Mouse (Mus musculus) induced T-regulatory cell, adult 2 months (primary cell): ENCODE measurements around the gene Aknad1.
A peak's percentile ranks its signal among the peaks of the same experiment; 100 is the strongest.

Experiments
- DNase-seq: peaks from one replicate; pipeline ENCODE4 v3.0.0-alpha.2; 2012; ENCODE audit warnings: low read depth

The Aknad1 gene

DNA sequence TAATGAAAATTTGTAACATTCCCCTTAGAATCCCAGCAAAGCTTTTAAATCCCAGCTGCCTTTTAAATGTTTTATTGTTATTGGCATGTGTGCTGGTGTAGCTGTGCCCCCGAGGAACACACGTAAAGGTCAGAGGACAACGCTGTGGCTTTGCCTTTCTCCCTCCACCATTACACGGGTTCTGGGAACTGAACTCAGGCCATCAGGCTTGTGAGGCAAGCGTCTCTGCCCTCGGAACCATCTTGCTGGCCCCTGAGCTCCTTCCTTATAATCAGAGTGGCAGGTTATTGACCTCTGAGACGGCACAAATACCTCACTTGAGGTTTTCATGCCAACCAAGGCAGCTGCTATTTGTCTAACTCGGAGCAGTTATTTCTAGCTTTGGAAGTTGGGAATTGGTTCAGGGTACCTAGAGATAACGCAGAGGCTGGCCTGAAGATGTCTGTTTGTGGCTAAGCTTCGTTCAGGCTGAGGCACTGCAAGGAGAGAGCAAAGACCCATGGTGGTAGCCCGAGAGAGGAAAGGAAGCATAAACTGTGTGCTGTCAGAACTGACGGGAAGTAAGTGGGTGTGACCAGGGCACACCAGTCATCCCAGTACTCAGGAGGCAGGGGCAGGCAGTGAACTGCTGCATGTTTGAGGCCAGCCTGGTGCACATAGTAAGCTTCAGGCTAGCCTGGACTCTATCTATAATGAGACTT is 48.4 kb downstream of the Aknad1 start:
- peak; percentile 46 for DNase-seq

DNA sequence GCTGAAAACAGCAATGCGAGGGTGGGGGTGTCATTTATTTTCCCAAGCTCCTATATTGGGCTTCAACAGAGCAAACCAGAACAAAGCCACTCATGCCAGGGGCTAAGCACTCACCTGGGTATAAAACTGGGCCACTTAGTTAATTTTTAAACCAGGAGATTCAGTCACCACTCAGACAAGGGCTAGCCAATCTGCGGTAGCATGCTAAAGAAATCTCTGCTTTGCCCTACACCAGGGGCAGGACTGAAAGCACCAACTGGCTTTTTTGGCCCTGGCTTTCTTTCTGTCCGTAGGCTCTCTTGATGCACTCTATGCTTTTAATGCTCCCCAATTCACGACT is 49.0 kb downstream of the Aknad1 start:
- DNase-seq = no peak

DNA sequence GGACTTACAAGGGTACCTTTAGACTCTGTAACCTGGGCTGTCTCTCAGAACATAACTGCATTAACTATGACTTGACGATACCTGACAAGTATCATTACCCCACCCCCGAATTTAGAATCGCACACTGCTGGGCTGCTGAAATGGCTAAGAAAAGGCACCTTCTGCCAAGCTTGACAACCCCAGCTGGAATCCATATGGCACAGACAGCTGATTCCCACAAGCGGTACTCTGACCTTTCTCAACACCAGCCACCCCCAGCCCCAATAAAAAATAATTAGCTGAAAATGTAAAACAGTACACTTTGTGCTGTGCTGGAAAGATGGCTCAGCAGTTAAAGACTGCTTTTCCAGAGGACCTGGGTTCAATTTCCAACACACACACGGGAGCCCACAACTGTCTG is 49.8 kb downstream of the Aknad1 start:
- no peak for DNase-seq

DNA sequence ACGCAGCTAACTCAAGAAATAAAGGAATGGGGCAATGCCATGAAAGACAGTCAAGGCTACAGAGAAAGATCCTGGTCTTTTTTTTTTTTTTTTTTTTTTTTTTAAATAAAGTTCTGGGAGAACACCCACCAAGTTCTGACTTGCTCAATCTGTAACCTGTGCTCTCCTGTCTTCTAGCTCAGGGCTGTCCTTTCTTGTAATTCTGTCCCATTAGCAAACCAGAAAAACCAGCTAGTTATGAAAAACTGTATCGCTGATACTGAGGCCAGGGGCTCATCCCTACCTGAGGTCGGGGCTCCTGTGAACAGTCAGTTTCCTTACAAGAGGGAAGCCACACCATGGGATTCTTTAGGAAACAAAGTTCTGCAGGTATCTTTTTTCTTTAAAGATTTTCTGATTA is 51.0 kb downstream of the Aknad1 start:
- DNase-seq = no peak

DNA sequence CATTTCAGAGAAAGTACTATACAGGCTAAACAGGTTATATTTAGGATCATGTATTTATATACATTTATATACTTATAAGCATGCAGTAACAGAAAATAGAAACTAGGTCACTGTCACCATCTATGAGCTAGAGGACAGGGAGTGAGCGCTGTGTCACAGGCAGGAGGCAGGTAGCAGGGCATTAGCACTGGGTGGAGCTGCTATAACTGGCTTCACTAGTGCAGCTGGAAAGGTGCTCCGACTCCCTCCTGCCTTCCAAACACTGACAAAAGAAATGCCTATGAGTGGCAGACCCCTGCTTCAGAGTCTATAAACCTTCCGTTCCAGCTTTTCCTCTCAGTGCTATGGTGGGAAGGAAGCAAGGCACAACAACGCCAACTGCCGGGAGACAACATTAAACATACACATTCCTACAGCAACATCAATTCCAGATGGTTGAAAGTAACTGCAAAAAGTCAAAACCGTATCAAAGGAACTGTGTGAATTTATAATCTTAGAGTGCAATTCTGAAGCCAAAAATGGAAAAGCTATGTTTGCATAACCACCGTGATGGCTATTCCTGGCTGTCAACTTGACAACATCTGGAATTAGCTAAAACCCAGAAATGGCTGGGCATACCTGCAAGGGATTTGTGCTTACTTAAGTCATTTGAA is 51.7 kb downstream of the Aknad1 start:
- DNase-seq = no peak

DNA sequence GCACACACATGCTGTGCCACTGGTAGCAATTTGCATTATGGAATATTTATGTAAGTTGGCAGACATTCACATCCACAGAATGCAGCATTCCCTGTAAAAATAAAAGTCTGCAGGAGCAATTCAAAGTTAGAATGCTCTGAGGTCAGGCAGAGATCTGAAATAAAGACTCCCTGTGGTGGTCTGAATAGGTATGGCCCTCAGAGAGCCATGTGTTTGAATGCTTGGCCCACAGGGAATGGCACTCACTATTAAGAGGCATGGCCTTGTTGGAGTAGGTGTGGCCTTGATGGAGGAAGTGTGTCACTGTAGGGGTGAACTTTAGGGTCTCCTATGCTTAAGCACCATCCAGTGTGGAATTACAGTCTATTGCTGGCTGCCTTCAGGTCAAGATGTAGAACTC is 53.0 kb downstream of the Aknad1 start:
- DNase-seq = no peak

DNA sequence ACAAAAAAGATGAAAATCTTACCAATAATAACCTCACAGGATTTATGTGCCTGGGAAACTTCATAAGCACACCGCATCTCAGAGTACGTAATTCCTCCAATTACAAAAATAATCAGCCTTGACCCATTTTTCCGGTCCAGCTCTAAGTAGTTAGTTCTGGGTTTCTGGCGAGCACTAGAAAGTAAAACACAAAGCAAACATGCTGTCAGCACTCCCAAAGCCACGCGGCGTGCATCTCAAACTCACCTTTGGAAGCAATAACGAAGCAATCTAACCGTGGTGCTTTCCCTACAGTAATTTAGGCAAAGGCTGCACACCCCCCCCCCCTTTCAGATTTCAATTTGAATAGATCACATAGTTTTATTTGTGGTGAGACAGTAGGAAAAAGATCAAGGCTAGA is 55.3 kb downstream of the Aknad1 start:
- peak; percentile 43 for DNase-seq

DNA sequence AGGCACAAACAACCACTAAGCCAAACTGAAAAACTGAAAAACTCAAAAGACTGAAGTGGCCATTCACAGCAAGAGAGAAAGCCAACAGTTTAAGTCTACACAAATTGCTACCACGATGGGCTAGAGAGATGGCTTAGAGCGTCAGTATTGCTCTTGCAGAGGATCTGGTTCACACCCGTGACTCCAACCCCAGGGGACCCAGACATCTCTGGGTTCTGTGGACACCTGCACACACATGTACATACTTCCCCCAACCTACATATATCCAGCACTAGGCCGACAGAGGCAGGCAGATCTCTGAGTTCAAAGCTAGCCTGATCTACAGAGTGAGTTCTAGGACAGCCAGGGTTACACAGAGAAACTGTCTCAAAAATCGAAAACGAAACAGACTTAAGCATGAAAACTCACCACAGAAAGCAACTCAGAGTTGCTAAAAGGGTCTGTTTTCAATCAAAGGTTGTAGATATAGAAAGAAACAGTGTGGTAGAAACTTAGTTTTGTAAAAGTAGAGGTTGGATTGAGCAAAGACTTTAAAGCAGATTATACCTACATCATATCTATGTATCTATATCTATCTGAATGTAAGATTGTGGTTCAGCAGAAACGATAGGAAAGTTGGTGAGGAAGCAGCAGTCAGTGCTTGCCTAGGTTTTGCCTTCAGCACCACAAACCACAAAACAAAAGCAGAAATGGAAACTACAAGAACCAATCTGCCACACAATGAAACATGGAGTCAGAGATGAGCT is 56.3 kb downstream of the Aknad1 start:
- peak; percentile 82 for DNase-seq

DNA sequence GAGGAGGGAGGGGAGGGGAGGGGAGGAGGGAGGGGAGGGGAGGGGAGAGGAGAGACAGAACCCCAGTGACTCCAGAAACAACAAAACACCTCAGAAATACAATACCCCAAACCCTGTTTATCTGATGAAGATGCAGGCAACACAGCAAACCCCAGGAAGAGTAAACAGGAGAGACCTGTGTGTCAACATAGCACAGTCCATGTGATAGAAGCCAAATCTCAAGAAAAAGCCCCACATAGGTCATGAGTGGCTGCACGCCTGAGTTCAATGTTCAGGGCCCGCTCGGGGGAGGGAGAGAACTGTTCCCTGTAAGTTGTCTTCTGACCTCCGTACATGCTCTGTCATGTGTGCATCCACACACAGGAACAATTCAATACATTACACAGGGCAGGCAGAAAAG is 56.9 kb downstream of the Aknad1 start:
- peak; percentile 52 for DNase-seq

DNA sequence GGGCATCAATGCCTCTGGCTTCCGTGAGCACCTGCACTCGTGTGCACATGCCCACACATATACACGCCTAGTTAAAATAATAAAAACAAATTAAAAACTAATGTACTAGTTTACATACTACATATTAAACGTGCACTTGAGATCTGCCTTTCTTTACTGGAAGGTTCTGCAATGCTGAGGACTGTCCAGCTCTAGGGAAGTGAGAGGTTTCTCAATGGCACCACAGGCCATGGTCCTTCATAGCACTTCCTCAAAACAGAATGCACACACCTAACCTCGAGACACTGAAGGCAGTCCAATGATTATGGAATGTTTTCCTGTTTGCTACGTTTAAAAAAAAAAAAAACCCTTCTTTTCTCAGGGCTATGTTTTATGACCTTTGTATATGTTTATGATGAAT is 58.3 kb downstream of the Aknad1 start:
- DNase-seq = no peak

DNA sequence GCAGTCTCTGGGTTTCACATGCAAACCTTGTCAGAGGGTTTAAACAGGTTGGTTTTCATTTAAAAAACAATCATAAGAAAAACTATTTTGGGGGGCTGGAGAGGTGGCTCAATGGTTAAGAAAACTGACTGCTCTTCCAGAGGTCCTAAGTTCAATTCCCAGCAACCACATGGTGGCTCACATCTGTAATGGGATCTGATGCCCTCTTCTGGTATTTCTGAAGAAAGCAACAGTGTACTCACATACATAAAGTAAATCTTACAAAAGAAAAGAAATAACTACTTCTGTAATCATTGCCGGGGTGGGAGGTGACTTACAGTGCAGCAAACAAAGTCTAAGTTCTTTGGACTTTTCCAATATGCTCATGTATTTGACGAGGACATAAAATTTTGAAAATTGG is 58.9 kb downstream of the Aknad1 start:
- no peak for DNase-seq

DNA sequence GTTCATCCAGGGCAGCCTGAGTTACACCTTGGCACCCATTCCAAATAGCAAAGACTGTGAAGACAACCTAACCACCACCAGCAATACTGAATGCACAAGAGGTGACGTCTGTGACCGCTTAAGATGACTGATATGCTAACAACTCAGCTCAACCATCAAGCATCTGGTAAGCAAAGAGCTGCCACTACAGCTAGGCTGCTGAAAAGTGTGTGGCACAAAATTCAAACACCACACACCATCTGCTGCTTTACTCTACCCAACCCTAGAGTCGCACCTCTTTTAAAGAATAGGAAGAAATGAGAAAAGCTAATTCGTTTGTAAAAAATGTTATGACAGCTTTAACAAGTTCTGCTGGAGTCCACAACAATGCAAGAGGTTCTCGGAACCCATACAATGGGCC is 66.2 kb downstream of the Aknad1 start:
- no peak for DNase-seq

DNA sequence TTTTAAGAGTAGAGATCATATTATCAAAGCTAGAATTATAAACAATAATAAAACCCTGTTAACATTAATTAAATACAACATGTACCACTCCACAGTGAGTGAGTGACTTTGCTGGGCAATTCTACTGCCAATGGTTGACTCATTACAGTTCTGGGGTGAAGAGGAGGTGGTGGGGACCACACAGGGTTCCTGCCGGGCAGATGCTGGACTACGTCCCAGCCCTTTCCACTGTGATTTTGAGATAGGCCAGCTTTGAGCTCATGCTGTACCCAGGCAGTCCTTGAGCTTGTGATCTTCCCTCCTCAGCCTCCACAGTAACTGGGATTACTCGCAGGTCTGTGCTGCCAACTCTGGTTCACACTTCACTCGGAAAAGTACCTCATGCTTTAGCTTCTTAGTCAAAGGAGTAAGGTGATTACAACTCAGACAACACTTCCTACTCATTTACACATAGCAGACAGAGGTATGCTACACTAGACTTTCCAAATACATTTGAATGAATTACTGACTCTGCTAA is 71.3 kb downstream of the Aknad1 start:
- DNase-seq = no peak

DNA sequence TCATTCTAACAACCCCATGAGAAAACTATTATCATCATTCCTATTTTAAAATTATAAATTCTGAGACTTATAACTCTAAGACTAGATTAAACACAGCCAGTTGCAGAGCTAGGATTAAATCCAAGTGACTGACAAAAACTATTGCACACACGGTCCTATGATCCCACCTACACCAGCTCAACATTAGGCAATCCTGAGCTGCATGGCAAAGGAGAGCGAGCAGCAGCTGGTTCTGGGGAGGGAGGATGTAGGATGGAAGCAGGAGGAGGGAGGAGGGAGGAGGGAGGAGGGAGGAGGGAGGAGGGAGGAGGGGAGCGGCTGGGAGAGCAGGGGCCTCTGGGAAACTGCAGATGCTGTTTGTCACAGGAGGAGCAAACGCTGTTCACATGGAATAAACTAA is 76.2 kb downstream of the Aknad1 start:
- no peak for DNase-seq

DNA sequence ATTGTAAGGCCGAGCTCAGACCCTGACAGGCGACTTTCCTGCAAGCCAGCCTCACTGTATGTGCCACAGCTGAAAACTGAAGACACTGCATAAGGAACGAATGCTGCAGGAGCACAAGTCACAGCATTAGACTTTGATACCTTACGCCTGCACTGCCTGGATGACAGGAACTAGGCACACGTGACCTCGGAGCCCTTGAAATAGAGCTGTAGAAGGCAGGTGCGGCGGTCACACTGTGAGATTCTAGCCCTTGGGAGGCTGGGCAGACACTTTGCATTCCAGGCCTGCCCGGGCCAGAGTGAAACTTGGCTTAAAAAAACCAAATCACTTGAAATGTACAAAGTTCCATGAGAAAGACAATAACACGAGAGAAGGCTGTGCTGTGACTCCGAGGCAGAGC is 91.0 kb downstream of the Aknad1 start:
- DNase-seq = no peak

DNA sequence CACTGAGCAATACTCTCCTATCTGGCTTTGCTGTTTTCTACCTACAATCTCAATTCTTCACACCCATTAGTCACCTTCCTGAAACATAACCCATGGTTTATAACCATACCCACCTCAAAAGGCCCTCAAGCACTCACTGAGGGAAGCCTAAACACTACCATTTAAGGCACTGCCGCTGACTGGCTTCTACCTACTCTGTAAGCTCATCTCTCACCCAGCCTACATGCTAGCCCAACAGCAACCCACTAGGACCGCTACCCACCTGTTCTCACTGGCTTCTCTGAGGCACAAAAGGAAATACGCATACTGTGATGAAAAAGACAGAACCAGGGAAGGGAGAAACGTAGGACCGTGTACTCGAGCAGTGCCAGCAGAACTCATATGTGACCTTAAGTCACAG is 92.3 kb downstream of the Aknad1 start:
- DNase-seq = no peak
